Mouse (Mus musculus) myocyte (in vitro differentiated cells): ENCODE results near the gene Tgfbrap1.

Experiments used
- E2F4 ChIP-seq: IDR thresholded peaks from one replicate; pipeline ENCODE4 v1.6.1; 2011; ENCODE audit warnings: mild to moderate bottlenecking, control low read depth, moderate library complexity; ENCODE audit not compliant: insufficient read depth
- MAX ChIP-seq: IDR thresholded peaks from one replicate; pipeline ENCODE4 v1.6.1; 2011; ENCODE audit warnings: low read depth, mild to moderate bottlenecking, control low read depth
- MYOD1 ChIP-seq, 3 experiments: IDR thresholded peaks; one replicate each; pipeline ENCODE4 v1.6.1; 2011; ENCODE audit warnings: control low read depth in 2 of 3, low read depth in 2 of 3, mild to moderate bottlenecking in 2 of 3, moderate library complexity in 1 of 3; ENCODE audit not compliant: insufficient read length in 2 of 3, control insufficient read depth in 1 of 3
- MYOG ChIP-seq, 3 experiments: IDR thresholded peaks; one replicate each; pipeline ENCODE4 v1.6.1; 2011; ENCODE audit warnings: control low read depth in 2 of 3, low read depth in 2 of 3, mild to moderate bottlenecking in 2 of 3; ENCODE audit not compliant: insufficient read length in 2 of 3, control insufficient read depth in 1 of 3, insufficient read depth in 1 of 3
- POLR2A ChIP-seq: IDR thresholded peaks from one replicate; pipeline ENCODE4 v1.6.1; 2011; ENCODE audit warnings: low read depth, mild to moderate bottlenecking, control low read depth, moderate library complexity; ENCODE audit not compliant: insufficient read length
- POLR2AphosphoS2 ChIP-seq: IDR thresholded peaks from one replicate; pipeline ENCODE4 v1.6.1; 2011; ENCODE audit warnings: low read depth, control low read depth; ENCODE audit not compliant: insufficient read length
- REST ChIP-seq: IDR thresholded peaks from one replicate; pipeline ENCODE4 v1.6.1; 2011; ENCODE audit warnings: mild to moderate bottlenecking, control low read depth, moderate library complexity; ENCODE audit not compliant: insufficient read depth, insufficient read length
- TCF12 ChIP-seq: IDR thresholded peaks from one replicate; pipeline ENCODE4 v1.6.1; 2011; ENCODE audit warnings: mild to moderate bottlenecking, control low read depth; ENCODE audit not compliant: poor library complexity, insufficient read depth, severe bottlenecking
- TCF3 ChIP-seq: IDR thresholded peaks from one replicate; pipeline ENCODE4 v1.6.1; 2011; ENCODE audit warnings: low read depth, control low read depth; ENCODE audit not compliant: insufficient read length
- USF1 ChIP-seq: IDR thresholded peaks from one replicate; pipeline ENCODE4 v1.6.1; 2011; ENCODE audit warnings: low read depth, mild to moderate bottlenecking, control low read depth, moderate library complexity

- TF ChIP-seq POLR2A (no peak), MYOG (IDR thresholded peaks at IDR 0.05; ENCODE audit: control insufficient read depth in 1 of 3, insufficient read depth in 1 of 3, insufficient read length in 2 of 3, low read depth in 2 of 3) (no peak), USF1 (no peak), POLR2AphosphoS2 (no peak), MAX (no peak), TCF12 (no peak), MYOD1 (IDR thresholded peaks at IDR 0.05; ENCODE audit: control insufficient read depth in 1 of 3, insufficient read length in 2 of 3, low read depth in 2 of 3) (no peak), E2F4 (no peak), TCF3 (no peak), REST (no peak)
Measured at GRCm38 (mm10) chr1:43124726-43125125, 26.3 kb upstream of the Tgfbrap1 start.
